Mouse (Mus musculus) intestine, postnatal 0 days (tissue): ENCODE data around the gene Ctnna3. TPM values are rescaled to one million over a fixed set of nuclear protein-coding genes. Genes with fewer than 3 reads are reported as not detected.
A peak's percentile ranks its signal among the peaks of the same experiment; 100 is the strongest.
"Not testable (repeated sequence)": the region's sequence is repeated elsewhere in the genome, so short reads cannot be mapped to it uniquely, and the experiment has no call there.

ENCODE experiments used
- ATAC-seq: fragments of 200-750 bp; cut with Nextera tagmentation; 2 replicates; pipeline ENCODE4 v1.8.0; 2017; ENCODE audit warnings: mild to moderate bottlenecking, moderate TSS enrichment, moderate library complexity
- H3K27ac ChIP-seq: fragments of 300-500 bp; sonication (generic); 2 replicates; pipeline ENCODE4 v1.5.1; 2014; ENCODE audit warnings: mild to moderate bottlenecking, low read depth, low read length, moderate library complexity
- H3K27me3 ChIP-seq: fragments of 300-500 bp; sonication (generic); replicated peaks from 2 replicates; pipeline ENCODE4 v1.6.1; 2014; ENCODE audit warnings: low read length, mixed read lengths; ENCODE audit not compliant: control insufficient read depth, insufficient read depth
- H3K36me3 ChIP-seq: fragments of 300-500 bp; sonication (generic); 2 replicates; pipeline ENCODE4 v1.6.1; 2014; ENCODE audit warnings: mild to moderate bottlenecking, moderate library complexity; ENCODE audit not compliant: control insufficient read depth, insufficient read depth
- H3K4me1 ChIP-seq: fragments of 300-500 bp; sonication (generic); replicated peaks from 2 replicates; pipeline ENCODE4 v1.6.1; 2014; ENCODE audit warnings: antibody characterized with exemption, low read length, mixed read lengths; ENCODE audit not compliant: control insufficient read depth, insufficient read depth
- H3K4me2 ChIP-seq: fragments of 300-500 bp; sonication (generic); replicated peaks from 2 replicates; pipeline ENCODE4 v1.6.1; 2014; ENCODE audit warnings: low read depth, mild to moderate bottlenecking, moderate library complexity
- H3K4me3 ChIP-seq: fragments of 300-500 bp; sonication (generic); 2 replicates; pipeline ENCODE4 v1.5.1; 2014; ENCODE audit warnings: low read depth, low read length
- H3K9ac ChIP-seq: fragments of 300-500 bp; sonication (generic); 2 replicates; pipeline ENCODE4 v1.6.1; 2014; ENCODE audit warnings: mild to moderate bottlenecking, low read depth, low read length
- H3K9me3 ChIP-seq: fragments of 300-500 bp; sonication (generic); 2 replicates; pipeline ENCODE4 v1.6.1; 2016; ENCODE audit warnings: mixed run types; ENCODE audit not compliant: control insufficient read depth
- CTCF ChIP-seq: sonication (generic); IDR thresholded peaks from 2 replicates; pipeline ENCODE4 v1.5.1; 2016; ENCODE audit warnings: low read depth, mild to moderate bottlenecking, control low read depth, antibody characterized with exemption, moderate library complexity
- WGBS: fragments of 180-500 bp; shearing (Covaris S2); extraction: QIAGEN DNeasy Blood & Tissue Kit; methylation state at CpG from one replicate; pipeline ENCODE4 v1.1.7; 2014; 5-methylcytosine and 5-hydroxymethylcytosine counted together
- polyA plus RNA-seq: library from polyadenylated mRNA; unstranded; fragments of >200 nt; fragmentation: Nextera tagmentation; extraction: Ambion mirVana; gene quantifications from 2 replicates; pipeline ENCODE4 v1.2.1, GENCODE M21; 2015

The Ctnna3 gene
- polyA plus RNA-seq, 1 experiment from 2014 or later: 0.33 TPM

GRCm38 (mm10) chr10:63431221-63431736, 1.4 kb downstream of the Ctnna3 start:
- no peaks in the 10 kb centered on the region for H3K27me3 ChIP-seq
- 92% methylated on average over 7 of the region's 7 CpGs for WGBS
- no peak overlapping the region for H3K9ac ChIP-seq
- ATAC-seq: no peak
- H3K9me3 ChIP-seq: no peaks in the 10 kb centered on the region
- no peak overlapping the region for H3K4me2 ChIP-seq
- no peak overlapping the region for H3K27ac ChIP-seq
- H3K4me3 ChIP-seq: no peak overlapping the region
- TF ChIP-seq CTCF: peak; percentile 17; the same call in 1 of the 2 replicates
- H3K4me1 ChIP-seq: no peaks in the 10 kb centered on the region
- H3K36me3 ChIP-seq: no peaks in the 10 kb centered on the region

DNA sequence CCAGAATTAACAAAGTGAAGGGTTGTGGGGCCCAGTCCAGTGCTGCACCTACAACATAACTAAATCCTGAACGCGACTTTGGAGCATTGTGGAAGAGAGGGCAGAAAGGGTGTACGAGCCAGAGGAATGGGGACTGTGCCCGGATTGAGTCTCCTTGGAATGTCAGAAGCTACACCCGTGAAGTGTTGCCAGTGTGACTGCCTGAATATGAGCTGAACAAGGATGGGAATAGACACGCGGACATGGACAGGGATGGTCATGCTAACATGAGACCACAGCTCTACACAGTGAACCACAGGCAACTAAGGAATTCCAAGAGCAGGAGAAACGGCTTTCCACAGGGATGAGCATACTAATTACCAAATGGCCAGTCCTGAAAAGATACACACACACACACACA, 2.2 kb downstream of the Ctnna3 start:
- WGBS: 88% methylated on average over 8 of the region's 8 CpGs
- no peak overlapping the region for H3K4me2 ChIP-seq
- H3K36me3 ChIP-seq: no peaks in the 10 kb centered on the region
- TF ChIP-seq CTCF: no peak
- no peaks in the 10 kb centered on the region for H3K4me1 ChIP-seq
- no peaks in the 10 kb centered on the region for H3K27me3 ChIP-seq
- no peak overlapping the region for H3K27ac ChIP-seq
- no peak overlapping the region for H3K9ac ChIP-seq
- H3K9me3 ChIP-seq: no peaks in the 10 kb centered on the region
- ATAC-seq: no peak
- no peak overlapping the region for H3K4me3 ChIP-seq

GRCm38 (mm10) chr10:63432887-63433286, 3.0 kb downstream of the Ctnna3 start:
- Histone ChIP-seq H3K36me3 (no peaks in the 10 kb centered on the region), H3K4me2 (no peak overlapping the region), H3K9ac (no peak overlapping the region), H3K27ac (no peak overlapping the region), H3K4me1 (no peaks in the 10 kb centered on the region), H3K4me3 (no peak overlapping the region), H3K9me3 (no peaks in the 10 kb centered on the region), H3K27me3 (no peaks in the 10 kb centered on the region)
- 53% methylated on average over 2 of the region's 2 CpGs for WGBS
- no peak for TF ChIP-seq CTCF
- no peak for ATAC-seq

GRCm38 (mm10) chr10:63438736-63439262, 8.9 kb downstream of the Ctnna3 start:
- H3K27ac ChIP-seq: no peak overlapping the region
- H3K9ac ChIP-seq: no peak overlapping the region
- no peaks in the 10 kb centered on the region for H3K36me3 ChIP-seq
- no peak overlapping the region for H3K4me2 ChIP-seq
- no peak for TF ChIP-seq CTCF
- no peaks in the 10 kb centered on the region for H3K27me3 ChIP-seq
- no peak overlapping the region for H3K4me3 ChIP-seq
- ATAC-seq: no peak
- H3K4me1 ChIP-seq: no peaks in the 10 kb centered on the region
- no peaks in the 10 kb centered on the region for H3K9me3 ChIP-seq

DNA sequence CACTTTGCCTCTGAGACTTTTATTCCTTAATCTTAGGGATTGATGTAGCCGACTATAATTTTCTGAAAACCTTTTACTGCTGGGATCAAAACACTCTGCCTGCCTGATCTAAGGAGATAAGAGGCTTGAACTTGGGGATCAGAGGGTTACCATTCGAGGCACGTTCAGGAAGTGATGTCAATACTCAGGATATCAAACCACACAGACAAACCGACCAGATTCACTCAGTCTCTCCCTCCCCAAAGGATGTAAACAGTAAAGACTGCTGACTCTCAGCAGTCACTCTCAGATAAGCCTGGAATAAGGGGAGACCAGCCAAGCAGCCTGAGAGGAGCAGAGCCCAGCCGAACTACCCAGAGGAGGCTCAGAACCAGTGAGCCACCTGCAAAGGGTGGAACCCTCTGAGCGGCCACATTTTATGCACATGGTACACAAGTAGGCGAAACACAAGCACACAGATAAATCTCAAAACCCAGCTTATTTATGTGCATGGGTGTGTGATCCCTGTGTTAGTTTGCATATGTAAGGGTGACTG, 9.9 kb downstream of the Ctnna3 start:
- Histone ChIP-seq H3K27me3 (no peaks in the 10 kb centered on the region), H3K9ac (no peak overlapping the region), H3K36me3 (no peaks in the 10 kb centered on the region), H3K4me1 (no peaks in the 10 kb centered on the region), H3K4me2 (no peak overlapping the region), H3K27ac (no peak overlapping the region), H3K4me3 (no peak overlapping the region), H3K9me3 (no peaks in the 10 kb centered on the region)
- no peak for ATAC-seq
- no peak for TF ChIP-seq CTCF
- WGBS: 59% methylated on average over 7 of the region's 7 CpGs

DNA sequence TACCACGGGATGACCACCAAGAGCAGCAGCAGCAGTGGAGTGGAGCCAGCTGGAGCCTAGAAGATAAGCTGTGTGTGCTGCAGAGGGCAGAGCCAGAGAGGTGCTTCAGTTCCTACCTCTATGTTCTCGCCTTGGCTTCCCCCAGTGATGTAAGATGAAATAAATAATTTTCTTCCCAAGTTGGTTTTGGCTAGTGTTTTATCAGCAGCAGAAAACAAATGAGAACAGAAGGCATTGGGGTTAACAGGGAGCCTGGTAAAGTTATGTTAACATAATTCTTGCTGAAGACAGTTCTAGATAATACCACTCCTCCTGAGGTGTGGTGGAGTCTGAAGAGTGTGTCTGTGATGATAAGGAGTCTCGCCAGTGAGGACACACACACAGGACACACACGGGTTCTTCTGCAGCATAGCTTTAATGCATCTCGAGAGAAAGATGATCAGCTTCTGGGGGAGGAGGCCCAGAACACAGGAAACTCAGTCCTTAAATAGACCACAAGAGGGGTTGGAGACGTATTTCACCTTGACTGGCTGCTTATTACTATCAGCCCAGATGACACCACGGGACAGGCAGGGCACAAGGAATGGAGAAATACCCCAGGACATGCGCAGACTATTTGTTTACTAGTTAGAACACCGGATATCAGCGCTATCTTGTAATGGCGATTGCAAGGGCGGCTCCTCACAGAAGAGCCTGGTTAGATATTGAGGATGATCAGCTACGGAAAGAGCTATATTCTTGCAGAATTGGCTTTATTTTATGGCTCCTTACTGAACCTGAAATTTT, 14.9 kb downstream of the Ctnna3 start:
- ATAC-seq, H3K27me3 ChIP-seq, H3K4me3 ChIP-seq, H3K27ac ChIP-seq, H3K4me2 ChIP-seq, H3K9me3 ChIP-seq, H3K36me3 ChIP-seq, H3K9ac ChIP-seq, H3K4me1 ChIP-seq: not testable (repeated sequence)
- 79% methylated on average over 13 of the region's 13 CpGs for WGBS
